Mouse (Mus musculus): ENCODE measurements at regions not wholly inside any gene's neighbourhood (a gene's known extent, or its start where the extent isn't known, plus 50 kb on each side); places are given as distances from the start of the nearest gene placed in this dataset.
A peak's percentile ranks its signal among the peaks of the same experiment; 100 is the strongest.
"Not testable (repeated sequence)": the region's sequence is repeated elsewhere in the genome, so short reads cannot be mapped to it uniquely, and the experiment has no call there.

DNA sequence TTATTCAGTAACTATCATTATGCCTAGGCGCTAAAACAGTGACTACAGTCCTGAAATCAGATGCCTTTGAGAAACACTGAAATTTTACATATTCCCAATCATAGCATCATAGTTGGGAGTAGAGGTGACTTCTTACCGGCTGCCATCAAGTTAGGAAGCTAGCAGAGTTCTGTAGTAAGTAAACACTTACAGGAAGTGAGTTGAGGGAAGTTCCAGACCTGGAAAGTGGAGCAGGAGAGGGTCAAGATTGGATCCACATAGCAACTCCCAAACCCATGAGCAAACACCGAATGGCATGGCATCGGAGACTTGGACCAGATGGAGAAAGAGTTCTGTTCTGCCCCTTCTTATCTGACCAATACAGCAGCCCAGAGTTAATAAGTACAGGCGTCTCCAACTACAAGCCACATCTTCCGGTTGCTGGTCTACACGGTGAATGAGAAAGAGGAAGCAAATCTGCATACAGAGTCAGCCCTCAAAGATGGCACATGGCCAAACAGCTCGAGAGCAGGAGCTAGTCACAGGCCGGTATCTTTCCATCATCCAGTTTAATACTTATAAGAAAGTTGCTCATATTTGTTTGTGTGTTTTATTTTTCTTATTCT lies 184.8 kb upstream of the Slc7a11 start:
- Histone ChIP-seq H3K4me3 (replicated peaks; ENCODE audit: low read depth, low read length) (no peak overlapping the region), H3K27me3 (ENCODE audit: insufficient read depth, low read length) (no peaks in the 10 kb centered on the region), H3K4me2 (ENCODE audit: low read length) (no peak overlapping the region), H3K4me1 (replicated peaks; ENCODE audit: insufficient read depth, low read length) (no peaks in the 10 kb centered on the region), H3K27ac (no peak overlapping the region), H3K9me3 (replicated peaks; ENCODE audit: low read length) (no peaks in the 10 kb centered on the region), H3K9ac (ENCODE audit: low read depth, low read length) (no peak overlapping the region), H3K36me3 (ENCODE audit: insufficient read depth, low read length) (no peaks in the 10 kb centered on the region)
- ATAC-seq (replicated peaks; ENCODE audit: low FRiP score, low read depth) (no peak), DNase-seq (ENCODE audit: low spot score) (no peak)
- 80% methylated on average over 9 of the region's 9 CpGs for WGBS
- no peak for TF ChIP-seq CTCF (IDR thresholded peaks at IDR 0.05; ENCODE audit: low read depth)

DNA sequence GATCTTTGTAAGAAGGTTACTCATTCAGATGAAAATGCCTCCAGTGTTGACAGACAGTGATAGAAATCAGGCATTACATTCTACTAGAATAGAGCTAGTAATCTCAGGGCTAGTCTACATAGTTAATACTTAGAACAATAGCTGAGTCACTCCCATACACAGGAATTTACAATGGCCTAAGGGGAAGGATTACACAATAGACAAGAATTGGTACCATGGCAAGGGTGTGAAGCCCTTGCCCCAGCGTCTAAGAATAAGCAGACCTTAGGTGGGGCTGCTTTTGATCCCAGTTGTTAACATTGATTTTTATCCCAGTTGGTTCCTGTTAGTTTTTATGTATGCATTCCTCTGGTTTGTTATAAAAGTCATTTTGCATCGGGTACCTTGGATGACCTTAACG lies 177.8 kb upstream of the Slc7a11 start:
- not testable (repeated sequence) for H3K4me2 ChIP-seq (ENCODE audit: low read length); H3K4me3 ChIP-seq (replicated peaks; ENCODE audit: low read depth, low read length); DNase-seq (ENCODE audit: low spot score); H3K27ac ChIP-seq; H3K9ac ChIP-seq (ENCODE audit: low read depth, low read length); H3K27me3 ChIP-seq (ENCODE audit: insufficient read depth, low read length); ATAC-seq (replicated peaks; ENCODE audit: low FRiP score, low read depth); H3K36me3 ChIP-seq (ENCODE audit: insufficient read depth, low read length); H3K9me3 ChIP-seq (replicated peaks; ENCODE audit: low read length); H3K4me1 ChIP-seq (replicated peaks; ENCODE audit: insufficient read depth, low read length)
- 76% methylated on average over 3 of the region's 3 CpGs for WGBS

DNA sequence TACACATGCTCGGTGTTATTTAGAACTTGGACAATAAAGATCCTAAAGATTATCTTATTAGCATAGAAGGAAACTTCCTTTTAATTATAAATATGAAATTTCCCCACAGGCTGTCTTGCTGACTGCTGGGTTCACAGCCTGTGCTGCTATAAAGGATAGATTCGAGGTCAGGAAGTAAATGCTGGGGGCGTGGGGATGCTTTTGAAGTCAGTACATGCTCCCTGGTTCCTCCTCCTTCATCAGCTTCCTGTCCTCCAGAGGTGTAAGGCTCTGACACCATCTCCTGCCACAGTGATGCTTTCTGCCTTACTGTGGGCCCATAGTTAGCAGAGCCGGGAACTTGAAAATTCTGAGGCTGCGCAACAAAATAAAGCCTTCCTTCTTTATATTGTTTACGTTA lies 175.6 kb upstream of the Slc7a11 start:
- no peak for ATAC-seq (replicated peaks; ENCODE audit: low FRiP score, low read depth)
- H3K27ac ChIP-seq, result no peak overlapping the region
- no peak for TF ChIP-seq CTCF (IDR thresholded peaks at IDR 0.05; ENCODE audit: low read depth)
- no peaks in the 10 kb centered on the region for H3K36me3 ChIP-seq (ENCODE audit: insufficient read depth, low read length)
- no peak overlapping the region for H3K4me3 ChIP-seq (replicated peaks; ENCODE audit: low read depth, low read length)
- no peak overlapping the region for H3K9ac ChIP-seq (ENCODE audit: low read depth, low read length)
- no peak for DNase-seq (ENCODE audit: low spot score)
- WGBS, result 61% methylated on average over 6 of the region's 6 CpGs
- no peaks in the 10 kb centered on the region for H3K9me3 ChIP-seq (replicated peaks; ENCODE audit: low read length)
- H3K4me2 ChIP-seq (ENCODE audit: low read length), result no peak overlapping the region
- no peaks in the 10 kb centered on the region for H3K27me3 ChIP-seq (ENCODE audit: insufficient read depth, low read length)
- H3K4me1 ChIP-seq (replicated peaks; ENCODE audit: insufficient read depth, low read length), result no peaks in the 10 kb centered on the region

DNA sequence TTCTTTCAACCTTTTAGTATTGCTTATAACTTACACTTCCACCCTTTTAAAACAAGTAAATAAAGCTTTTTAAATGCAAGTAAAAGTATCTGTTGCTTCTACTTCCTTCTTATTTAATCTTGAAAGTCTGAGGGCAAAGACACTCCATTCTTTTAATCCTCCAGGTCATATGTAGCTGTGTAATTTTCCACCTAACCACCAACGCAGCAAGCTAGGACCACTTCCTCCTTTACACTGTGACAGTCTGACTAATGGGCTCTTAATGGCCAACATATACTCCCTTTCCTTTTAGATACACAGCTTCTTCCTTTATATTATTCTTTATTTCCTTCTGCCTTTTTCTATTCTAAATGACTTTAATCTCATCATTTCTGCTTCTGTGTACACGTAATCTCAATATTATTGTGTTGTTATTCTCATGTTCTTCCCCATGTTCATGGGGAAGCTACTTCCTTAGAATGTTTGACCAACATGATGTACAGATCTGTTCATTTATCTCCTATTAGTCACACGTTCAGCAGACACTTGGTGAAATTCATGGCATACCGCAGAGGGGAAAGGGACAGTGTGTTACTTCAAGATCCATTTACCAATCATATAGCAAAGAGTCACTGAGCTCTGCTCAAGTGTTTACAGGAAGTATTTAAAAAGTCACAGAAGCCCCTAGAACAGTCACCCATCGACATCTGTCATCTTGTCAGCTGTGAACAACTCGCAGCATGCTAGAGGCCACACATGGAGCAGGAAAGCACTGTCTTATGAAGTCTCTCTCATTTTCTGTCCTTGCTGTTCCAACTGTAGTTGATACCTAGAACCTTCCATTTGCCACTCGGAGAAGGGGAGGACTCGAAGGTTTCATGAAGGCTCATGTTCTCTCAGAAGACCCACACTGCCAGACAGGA lies 172.2 kb upstream of the Slc7a11 start:
- Histone ChIP-seq H3K36me3 (ENCODE audit: insufficient read depth, low read length) (no peaks in the 10 kb centered on the region), H3K9ac (ENCODE audit: low read depth, low read length) (no peak overlapping the region), H3K27ac (no peak overlapping the region), H3K27me3 (ENCODE audit: insufficient read depth, low read length) (no peaks in the 10 kb centered on the region), H3K9me3 (replicated peaks; ENCODE audit: low read length) (no peaks in the 10 kb centered on the region), H3K4me2 (ENCODE audit: low read length) (no peak overlapping the region), H3K4me1 (replicated peaks; ENCODE audit: insufficient read depth, low read length) (no peaks in the 10 kb centered on the region), H3K4me3 (replicated peaks; ENCODE audit: low read depth, low read length) (no peak overlapping the region)
- ATAC-seq (replicated peaks; ENCODE audit: low FRiP score, low read depth), result no peak
- no peak for DNase-seq (ENCODE audit: low spot score)
- 74% methylated on average over 8 of the region's 8 CpGs for WGBS
- TF ChIP-seq CTCF (IDR thresholded peaks at IDR 0.05; ENCODE audit: low read depth), result no peak

DNA sequence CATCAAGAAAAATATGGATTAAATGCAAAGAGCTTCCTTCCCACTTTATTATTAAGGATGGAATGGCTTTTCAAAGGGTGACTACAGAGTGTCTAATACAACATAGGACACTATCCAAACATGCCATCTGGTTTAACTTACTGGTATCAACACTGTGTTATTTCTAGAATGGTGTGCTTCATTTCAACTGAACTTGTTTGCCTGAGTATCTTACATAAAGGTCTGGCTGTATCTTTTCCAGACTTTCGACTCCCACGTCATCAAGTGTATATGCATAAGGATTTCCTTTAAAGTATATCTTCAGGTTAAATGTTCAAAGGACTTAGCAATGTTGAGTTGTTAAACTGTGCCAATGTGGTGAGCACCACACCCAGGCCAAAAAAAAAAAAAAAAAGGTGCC lies 169.6 kb upstream of the Slc7a11 start:
- Histone ChIP-seq H3K9ac (ENCODE audit: low read depth, low read length) (no peak overlapping the region), H3K4me1 (replicated peaks; ENCODE audit: insufficient read depth, low read length) (no peaks in the 10 kb centered on the region), H3K27me3 (ENCODE audit: insufficient read depth, low read length) (no peaks in the 10 kb centered on the region), H3K4me3 (replicated peaks; ENCODE audit: low read depth, low read length) (no peak overlapping the region), H3K36me3 (ENCODE audit: insufficient read depth, low read length) (no peaks in the 10 kb centered on the region), H3K4me2 (ENCODE audit: low read length) (no peak overlapping the region), H3K9me3 (replicated peaks; ENCODE audit: low read length) (no peaks in the 10 kb centered on the region), H3K27ac (no peak overlapping the region)
- no peak for TF ChIP-seq CTCF (IDR thresholded peaks at IDR 0.05; ENCODE audit: low read depth)
- WGBS, result 94% methylated on average over 2 of the region's 2 CpGs
- no peak for DNase-seq (ENCODE audit: low spot score)
- ATAC-seq (replicated peaks; ENCODE audit: low FRiP score, low read depth), result no peak

DNA sequence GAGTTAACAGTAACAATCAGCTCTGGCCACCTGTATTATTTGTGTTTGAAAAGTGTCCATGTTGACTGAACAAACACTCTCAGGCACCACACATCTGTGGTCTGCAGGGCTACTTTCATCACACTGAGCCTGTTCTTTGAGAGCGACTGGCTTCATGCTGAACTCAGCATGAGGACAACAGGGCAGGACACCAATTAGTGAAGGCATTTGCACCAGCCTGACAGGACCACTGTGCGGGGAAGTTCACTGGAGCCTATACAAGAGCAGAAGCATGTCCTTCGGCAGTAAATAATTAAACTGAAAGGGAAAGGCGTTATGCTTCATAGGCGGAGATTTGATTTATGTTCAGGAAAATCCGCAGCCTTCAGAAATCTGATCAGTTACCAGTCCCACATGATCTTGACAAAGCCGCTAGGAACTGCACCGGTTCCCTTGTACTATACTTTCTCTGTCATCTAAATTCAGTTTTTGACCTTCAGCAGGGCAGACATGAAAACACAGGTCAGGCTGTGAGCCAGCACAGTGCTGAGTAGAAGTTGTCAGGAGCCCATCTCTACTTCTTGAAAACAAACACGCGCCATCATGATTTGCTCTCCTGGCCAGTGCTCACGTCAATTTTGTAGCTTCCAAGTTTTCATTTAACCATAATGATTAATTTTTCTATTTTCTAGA lies 166.1 kb upstream of the Slc7a11 start:
- peak; percentile 53 for DNase-seq (ENCODE audit: low spot score)

More for the DNA sequence above, 166.1 kb upstream of the Slc7a11 start:
- peak overlapping the region; percentile 21; the same call in 1 of the 2 replicates for H3K4me2 ChIP-seq (ENCODE audit: low read length)
- H3K4me3 ChIP-seq (replicated peaks; ENCODE audit: low read depth, low read length), result no peak overlapping the region
- no peak overlapping the region for H3K9ac ChIP-seq (ENCODE audit: low read depth, low read length)
- H3K4me1 ChIP-seq (replicated peaks; ENCODE audit: insufficient read depth, low read length), result 0 out of 2 replicates have a peak, but pooled peaks cover 4% of the 10 kb centered on the region
- no peaks in the 10 kb centered on the region for H3K9me3 ChIP-seq (replicated peaks; ENCODE audit: low read length)
- TF ChIP-seq CTCF (IDR thresholded peaks at IDR 0.05; ENCODE audit: low read depth), result no peak
- no peak overlapping the region for H3K27ac ChIP-seq
- peak; percentile 89; the same call in 1 of the 2 replicates for ATAC-seq (replicated peaks; ENCODE audit: low FRiP score, low read depth)
- H3K36me3 ChIP-seq (ENCODE audit: insufficient read depth, low read length), result no peaks in the 10 kb centered on the region
- H3K27me3 ChIP-seq (ENCODE audit: insufficient read depth, low read length), result no peaks in the 10 kb centered on the region
- WGBS, result 25% methylated on average over 11 of the region's 11 CpGs

Data from kidney, postnatal 0 days (tissue).